Mouse (Mus musculus) E14TG2a.4 (cell line): ENCODE measurements around the gene Dagla.

ENCODE experiments used
- CTCF ChIP-seq: conservative IDR thresholded peaks from 2 replicates; pipeline ENCODE4 v1.5.1; 2014; ENCODE audit warnings: low read length
- NANOG ChIP-seq: IDR thresholded peaks from 2 replicates; pipeline ENCODE4 v1.6.1; 2014; ENCODE audit warnings: borderline replicate concordance, low read length, mixed read lengths

DNA sequence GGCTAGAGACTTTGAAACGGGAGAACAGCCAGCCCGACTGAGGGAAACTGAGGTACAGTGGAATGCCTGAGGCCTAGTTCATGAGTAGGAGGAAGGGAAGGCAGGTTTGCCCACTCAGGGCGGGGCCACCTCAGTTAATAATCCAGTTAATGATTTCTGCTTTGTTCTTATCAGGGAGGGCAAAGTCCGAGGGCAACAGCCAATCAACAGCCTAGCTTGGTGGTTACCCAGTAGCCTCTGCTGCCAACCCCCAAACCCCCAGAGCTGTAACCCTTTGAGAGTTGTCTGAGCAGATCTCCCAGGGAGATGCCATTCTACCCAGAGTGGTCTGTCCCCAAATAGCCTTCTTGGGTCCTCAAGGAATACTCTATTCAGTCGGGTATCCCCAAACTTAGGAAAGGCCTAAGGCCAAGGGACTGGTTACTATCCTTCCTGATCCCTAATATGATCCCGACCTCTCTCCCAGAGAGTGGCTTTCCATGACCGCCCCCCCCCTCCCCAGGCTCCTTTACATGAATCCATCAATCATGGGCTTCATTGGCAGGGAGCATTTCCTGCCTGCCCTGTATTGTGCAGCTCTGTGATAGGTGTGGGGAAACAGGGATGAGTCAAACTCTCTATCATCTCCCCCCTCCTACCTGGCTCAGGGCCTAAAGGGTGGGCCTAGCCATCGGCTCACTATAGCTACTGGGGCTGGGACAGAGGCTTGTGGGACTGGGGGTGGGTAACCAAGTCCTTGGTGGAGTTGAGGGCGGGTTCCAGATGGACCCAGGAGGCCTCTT lies 68.7 kb downstream of the Dagla start:
- TF ChIP-seq CTCF, result no peak
- TF ChIP-seq NANOG, result no peak
